Mouse (Mus musculus) liver, embryonic 16.5 days (tissue): ENCODE measurements around the gene Tmem239. TPM values are rescaled to one million over a fixed set of nuclear protein-coding genes. Genes with fewer than 3 reads are reported as not detected.

ENCODE experiments used
- ATAC-seq: fragments of 200-750 bp; cut with Nextera tagmentation; 2 replicates; pipeline ENCODE4 v1.8.0; 2017; ENCODE audit warnings: low read depth, mild to moderate bottlenecking, moderate number of reproducible peaks, moderate library complexity
- H3K27ac ChIP-seq: fragments of 300-500 bp; sonication (generic); 2 replicates; pipeline ENCODE4 v1.5.1; 2014; ENCODE audit warnings: mild to moderate bottlenecking, low read length
- H3K27me3 ChIP-seq: fragments of 300-500 bp; sonication (generic); 2 replicates; pipeline ENCODE4 v1.6.1; 2014; ENCODE audit warnings: low read depth, low read length, mixed read lengths; ENCODE audit not compliant: control insufficient read depth, insufficient read depth
- H3K36me3 ChIP-seq: fragments of 300-500 bp; sonication (generic); 2 replicates; pipeline ENCODE4 v1.6.1; 2014; ENCODE audit warnings: mild to moderate bottlenecking; ENCODE audit not compliant: control insufficient read depth, insufficient read depth
- H3K4me1 ChIP-seq: fragments of 300-500 bp; sonication (generic); 2 replicates; pipeline ENCODE4 v1.6.1; 2014; ENCODE audit warnings: low read depth, low read length, mixed read lengths; ENCODE audit not compliant: control insufficient read depth
- H3K4me2 ChIP-seq: fragments of 300-500 bp; sonication (generic); 2 replicates; pipeline ENCODE4 v1.6.1; 2014; ENCODE audit warnings: low read depth, low read length, mixed read lengths
- H3K4me3 ChIP-seq: fragments of 300-500 bp; sonication (generic); 2 replicates; pipeline ENCODE4 v1.5.1; 2014; ENCODE audit warnings: low read depth, mild to moderate bottlenecking, low read length
- H3K9ac ChIP-seq: fragments of 300-500 bp; sonication (generic); 2 replicates; pipeline ENCODE4 v1.6.1; 2014; ENCODE audit warnings: low read depth, low read length
- H3K9me3 ChIP-seq: fragments of 300-500 bp; sonication (generic); replicated peaks from 2 replicates; pipeline ENCODE4 v1.6.1; 2016; ENCODE audit warnings: low read length; ENCODE audit not compliant: control insufficient read depth
- WGBS: fragments of 180-500 bp; shearing (Covaris S2); extraction: QIAGEN DNeasy Blood & Tissue Kit; methylation state at CpG from one replicate; pipeline ENCODE4 v1.1.7; 2014; ENCODE audit not compliant: insufficient replicate concordance; 5-methylcytosine and 5-hydroxymethylcytosine counted together
- polyA plus RNA-seq: library from polyadenylated mRNA; unstranded; fragments of >200 nt; fragmentation: Nextera tagmentation; extraction: Ambion mirVana; gene quantifications from 2 replicates; pipeline ENCODE4 v1.2.1, GENCODE M21; 2015

The Tmem239 gene
- polyA plus RNA-seq, 1 experiment from 2014 or later, result not detected

GRCm38 (mm10) chr2:130424126-130424853, 18.0 kb downstream of the Tmem239 start, which contains the start of the genes Vps16 and Pced1a:
Vps16 (plus strand) TSS chr2:130424339.
Pced1a (minus strand) TSS chr2:130424701.
- no peaks in the 10 kb centered on the region for H3K27me3 ChIP-seq
- under 1% methylated on average over 58 of the region's 58 CpGs for WGBS

GRCm38 (mm10) chr2:130425112-130425511, 18.8 kb downstream of the Tmem239 start:
- Histone ChIP-seq H3K4me3 (peak overlapping the region; percentile 87), H3K27me3 (no peaks in the 10 kb centered on the region), H3K9ac (peak overlapping the region; percentile 86), H3K27ac (no peak overlapping the region), H3K36me3 (no peaks in the 10 kb centered on the region), H3K4me2 (peak overlapping the region; percentile 96), H3K4me1 (peaks cover 17% of the 10 kb centered on the region), H3K9me3 (no peaks in the 10 kb centered on the region)
- 16% methylated on average over 5 of the region's 5 CpGs for WGBS
- no peak for ATAC-seq

More at GRCm38 (mm10) chr2:130424126-130424853, 18.0 kb downstream of the Tmem239 start, which contains the start of the genes Vps16 and Pced1a:
- Histone ChIP-seq H3K4me2 (peak within 1 kb of the TSS; percentile 96), H3K36me3 (no peaks in the 10 kb centered on the region), H3K9me3 (no peaks in the 10 kb centered on the region), H3K27ac (peak within 1 kb of the TSS; percentile 83), H3K9ac (peak within 1 kb of the TSS; percentile 86), H3K4me3 (peak within 1 kb of the TSS; percentile 87), H3K4me1 (peaks cover 14% of the 10 kb centered on the region)
- ATAC-seq, result peak; percentile 92

- no peak overlapping the region for H3K4me2 ChIP-seq
- no peak overlapping the region for H3K27ac ChIP-seq
- 58% methylated on average over 2 of the region's 2 CpGs for WGBS
- ATAC-seq, result no peak
- no peaks in the 10 kb centered on the region for H3K27me3 ChIP-seq
- peaks cover 8% of the 10 kb centered on the region for H3K4me1 ChIP-seq
- no peak overlapping the region for H3K9ac ChIP-seq
- H3K9me3 ChIP-seq, result no peaks in the 10 kb centered on the region
- H3K4me3 ChIP-seq, result no peak overlapping the region
- H3K36me3 ChIP-seq, result no peaks in the 10 kb centered on the region
Observed at GRCm38 (mm10) chr2:130429851-130430250, 23.6 kb downstream of the Tmem239 start.

GRCm38 (mm10) chr2:130430484-130430883, 24.2 kb downstream of the Tmem239 start:
- H3K27ac ChIP-seq, result no peak overlapping the region

GRCm38 (mm10) chr2:130432157-130432556, 25.9 kb downstream of the Tmem239 start:
- Histone ChIP-seq H3K36me3 (no peaks in the 10 kb centered on the region), H3K4me1 (peaks cover 2% of the 10 kb centered on the region)

More at GRCm38 (mm10) chr2:130430484-130430883, 24.2 kb downstream of the Tmem239 start:
- no peak for ATAC-seq
- Histone ChIP-seq H3K4me3 (no peak overlapping the region), H3K4me2 (no peak overlapping the region), H3K9ac (no peak overlapping the region), H3K27me3 (no peaks in the 10 kb centered on the region), H3K36me3 (no peaks in the 10 kb centered on the region), H3K9me3 (no peaks in the 10 kb centered on the region), H3K4me1 (peaks cover 2% of the 10 kb centered on the region)
- WGBS, result 59% methylated on average over 3 of the region's 3 CpGs

GRCm38 (mm10) chr2:130433152-130433551, 26.9 kb downstream of the Tmem239 start:
- WGBS, result 20% methylated on average over 4 of the region's 4 CpGs
- H3K4me2 ChIP-seq, result no peak overlapping the region
- H3K4me1 ChIP-seq, result peaks cover 2% of the 10 kb centered on the region
- peak; percentile 9; the same call in 1 of the 2 replicates for ATAC-seq
- no peaks in the 10 kb centered on the region for H3K27me3 ChIP-seq
- H3K9me3 ChIP-seq, result no peaks in the 10 kb centered on the region
- H3K9ac ChIP-seq, result no peak overlapping the region
- H3K4me3 ChIP-seq, result no peak overlapping the region
- peaks cover 5% of the 10 kb centered on the region for H3K36me3 ChIP-seq
- H3K27ac ChIP-seq, result no peak overlapping the region

More at GRCm38 (mm10) chr2:130432157-130432556, 25.9 kb downstream of the Tmem239 start:
- no peak for ATAC-seq
- Histone ChIP-seq H3K27ac (no peak overlapping the region), H3K4me2 (no peak overlapping the region), H3K9me3 (no peaks in the 10 kb centered on the region), H3K9ac (no peak overlapping the region), H3K27me3 (no peaks in the 10 kb centered on the region), H3K4me3 (no peak overlapping the region)
- WGBS, result 71% methylated on average over 3 of the region's 3 CpGs

GRCm38 (mm10) chr2:130436769-130437168, 30.5 kb downstream of the Tmem239 start:
- Histone ChIP-seq H3K4me3 (no peak overlapping the region), H3K4me1 (peaks cover 5% of the 10 kb centered on the region; the same call in 1 of the 2 replicates), H3K36me3 (peaks cover 22% of the 10 kb centered on the region), H3K27ac (no peak overlapping the region), H3K9ac (no peak overlapping the region), H3K27me3 (no peaks in the 10 kb centered on the region), H3K9me3 (no peaks in the 10 kb centered on the region), H3K4me2 (no peak overlapping the region)
- ATAC-seq, result no peak
- WGBS, result 76% methylated on average over 1 of the region's 1 CpGs

GRCm38 (mm10) chr2:130438861-130439260, 32.6 kb downstream of the Tmem239 start:
- no peak for ATAC-seq
- Histone ChIP-seq H3K27me3 (no peaks in the 10 kb centered on the region), H3K36me3 (peaks cover 39% of the 10 kb centered on the region), H3K27ac (no peak overlapping the region), H3K4me3 (no peak overlapping the region), H3K9me3 (no peaks in the 10 kb centered on the region), H3K9ac (no peak overlapping the region), H3K4me2 (no peak overlapping the region), H3K4me1 (peaks cover 12% of the 10 kb centered on the region)
- WGBS, result 85% methylated on average over 3 of the region's 3 CpGs

- no peaks in the 10 kb centered on the region for H3K27me3 ChIP-seq
- H3K9ac ChIP-seq, result no peak overlapping the region
- H3K4me1 ChIP-seq, result peaks cover 12% of the 10 kb centered on the region
- no peak overlapping the region for H3K27ac ChIP-seq
- peaks cover 40% of the 10 kb centered on the region for H3K36me3 ChIP-seq
- H3K4me2 ChIP-seq, result no peak overlapping the region
- no peaks in the 10 kb centered on the region for H3K9me3 ChIP-seq
- 69% methylated on average over 4 of the region's 4 CpGs for WGBS
- no peak overlapping the region for H3K4me3 ChIP-seq
- ATAC-seq, result 0 out of 2 replicates have a peak, but pooled peaks have one; percentile 19
Observed at GRCm38 (mm10) chr2:130439840-130440480, 33.7 kb downstream of the Tmem239 start.
